Mouse (Mus musculus) heart, postnatal 0 days (tissue): ENCODE measurements around the gene Chn2.

ENCODE experiments used
- CTCF ChIP-seq: IDR thresholded peaks from 2 replicates; pipeline ENCODE4 v1.5.1; 2016; ENCODE audit warnings: antibody characterized with exemption, control low read depth, low read depth
- EP300 ChIP-seq: IDR thresholded peaks from 2 replicates; pipeline ENCODE4 v1.6.1; 2016; ENCODE audit warnings: antibody characterized with exemption, low read depth

GRCm38 (mm10) chr6:54039357-54039804 lies at the start of gene Chn2:
- TF ChIP-seq CTCF (no peak), EP300 (no peak)
